Mouse (Mus musculus) neural tube, embryonic 13.5 days (tissue): ENCODE measurements at regions not wholly inside any gene's neighbourhood (a gene's known extent, or its start where the extent isn't known, plus 50 kb on each side); places are given as distances from the start of the nearest gene placed in this dataset.

Experiments used
- ATAC-seq: fragments of 200-750 bp; cut with Nextera tagmentation; 2 replicates; pipeline ENCODE4 v1.8.0; 2017; ENCODE audit warnings: low read depth, mild to moderate bottlenecking, moderate TSS enrichment, moderate library complexity
- H3K27ac ChIP-seq: fragments of 300-500 bp; sonication (generic); replicated peaks from 2 replicates; pipeline ENCODE4 v1.5.1; 2015; ENCODE audit warnings: moderate library complexity, mild to moderate bottlenecking, inconsistent platforms
- H3K27me3 ChIP-seq: fragments of 300-500 bp; sonication (generic); 2 replicates; pipeline ENCODE4 v1.6.1; 2015; ENCODE audit warnings: mild to moderate bottlenecking, inconsistent platforms
- H3K36me3 ChIP-seq: fragments of 300-500 bp; sonication (generic); 2 replicates; pipeline ENCODE4 v1.6.1; 2015; ENCODE audit warnings: mild to moderate bottlenecking, inconsistent platforms
- H3K4me1 ChIP-seq: fragments of 300-500 bp; sonication (generic); replicated peaks from 2 replicates; pipeline ENCODE4 v1.6.1; 2015; ENCODE audit warnings: inconsistent platforms
- H3K4me2 ChIP-seq: fragments of 300-500 bp; sonication (generic); 2 replicates; pipeline ENCODE4 v1.6.1; 2015; ENCODE audit warnings: inconsistent platforms, mild to moderate bottlenecking, moderate library complexity
- H3K4me3 ChIP-seq: fragments of 300-500 bp; sonication (generic); 2 replicates; pipeline ENCODE4 v1.5.1; 2015; ENCODE audit warnings: mild to moderate bottlenecking, inconsistent platforms
- H3K9ac ChIP-seq: fragments of 300-500 bp; sonication (generic); 2 replicates; pipeline ENCODE4 v1.6.1; 2015; ENCODE audit warnings: moderate library complexity, mild to moderate bottlenecking, inconsistent platforms
- H3K9me3 ChIP-seq: fragments of 300-500 bp; sonication (generic); 2 replicates; pipeline ENCODE4 v1.6.1; 2016; ENCODE audit warnings: inconsistent platforms
- WGBS: fragments of 180-500 bp; shearing (Covaris S2); methylation state at CpG from one replicate; pipeline ENCODE4 v1.1.7; 2015; 5-methylcytosine and 5-hydroxymethylcytosine counted together

- H3K27me3 ChIP-seq = no peaks in the 10 kb centered on the region
- WGBS = 68% methylated on average over 7 of the region's 7 CpGs
- no peaks in the 10 kb centered on the region for H3K36me3 ChIP-seq
- H3K9ac ChIP-seq = no peak overlapping the region
- H3K9me3 ChIP-seq = no peaks in the 10 kb centered on the region
- no peak overlapping the region for H3K4me2 ChIP-seq
- no peak overlapping the region for H3K4me3 ChIP-seq
- no peak for ATAC-seq
- H3K4me1 ChIP-seq = no peaks in the 10 kb centered on the region
- no peak overlapping the region for H3K27ac ChIP-seq
Observed at GRCm38 (mm10) chr2:128217784-128218467, 92.1 kb downstream of the Bcl2l11 start.

DNA sequence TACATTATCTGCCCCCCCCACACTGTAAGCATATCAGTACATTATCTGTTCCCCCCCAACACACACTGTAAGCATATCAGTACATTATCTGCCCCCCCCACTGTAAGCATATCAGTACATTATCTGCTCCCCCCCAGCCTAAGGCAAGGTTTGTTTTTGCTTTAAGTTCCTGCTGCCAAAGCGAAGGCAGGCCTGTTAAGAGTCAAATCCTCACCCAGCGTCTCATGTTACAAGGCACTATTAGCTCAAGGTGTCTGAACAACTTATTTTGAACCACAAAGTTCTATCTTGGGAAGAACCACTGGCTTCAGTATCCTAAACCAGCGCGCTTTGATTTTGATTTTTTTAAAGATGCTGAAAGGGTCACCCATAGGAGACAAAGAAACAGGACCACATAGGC is 93.1 kb downstream of the Bcl2l11 start:
- no peaks in the 10 kb centered on the region for H3K4me1 ChIP-seq
- no peaks in the 10 kb centered on the region for H3K27me3 ChIP-seq
- no peak overlapping the region for H3K4me2 ChIP-seq
- 76% methylated on average over 4 of the region's 4 CpGs for WGBS
- H3K27ac ChIP-seq = no peak overlapping the region
- H3K36me3 ChIP-seq = no peaks in the 10 kb centered on the region
- H3K4me3 ChIP-seq = no peak overlapping the region
- no peaks in the 10 kb centered on the region for H3K9me3 ChIP-seq
- no peak for ATAC-seq
- no peak overlapping the region for H3K9ac ChIP-seq

DNA sequence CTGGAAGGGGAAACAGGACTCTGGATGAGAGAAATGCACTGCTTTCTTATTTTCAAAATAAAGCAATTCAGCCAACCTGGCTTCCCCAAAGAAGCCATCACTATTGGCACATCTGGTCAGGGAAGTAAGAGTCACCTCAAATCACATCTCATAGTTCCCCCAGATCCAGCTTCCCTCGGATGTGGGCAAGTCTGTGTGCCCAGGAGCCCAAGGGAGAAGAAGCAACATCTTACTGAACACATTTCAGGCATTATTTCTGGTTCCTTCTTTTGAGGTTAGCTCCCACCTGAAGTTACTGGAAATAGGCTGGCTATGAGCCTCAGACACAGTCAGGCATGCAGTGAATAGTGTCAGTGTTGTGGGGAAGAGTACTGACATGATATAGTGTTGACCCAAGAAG is 95.2 kb downstream of the Bcl2l11 start:
- Histone ChIP-seq H3K27ac (no peak overlapping the region), H3K4me1 (no peaks in the 10 kb centered on the region), H3K4me2 (no peak overlapping the region), H3K36me3 (no peaks in the 10 kb centered on the region), H3K9ac (no peak overlapping the region), H3K27me3 (no peaks in the 10 kb centered on the region), H3K9me3 (no peaks in the 10 kb centered on the region), H3K4me3 (no peak overlapping the region)
- WGBS = 75% methylated on average over 1 of the region's 1 CpGs
- no peak for ATAC-seq

DNA sequence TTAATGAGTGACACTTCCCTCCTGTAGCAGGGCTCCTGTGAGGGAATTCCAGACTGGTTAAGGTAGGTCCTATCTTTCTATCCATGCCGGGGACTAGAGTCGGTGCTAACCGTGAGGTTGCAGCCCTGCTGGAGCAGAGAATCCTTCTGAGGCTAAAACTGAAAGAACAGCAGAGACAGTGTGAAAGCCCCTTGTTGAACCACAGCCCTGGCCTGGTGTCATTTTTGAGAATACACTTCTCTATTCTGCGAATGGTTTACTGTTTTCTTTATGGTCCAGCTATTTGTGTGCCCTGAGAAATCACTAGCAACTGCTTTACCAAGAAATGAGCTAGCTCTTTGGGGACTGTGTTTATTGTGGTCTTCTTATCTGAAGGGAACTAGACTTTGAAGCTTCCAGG is 95.8 kb downstream of the Bcl2l11 start:
- Histone ChIP-seq H3K9me3 (no peaks in the 10 kb centered on the region), H3K4me3 (no peak overlapping the region), H3K9ac (no peak overlapping the region), H3K27ac (no peak overlapping the region), H3K4me2 (no peak overlapping the region), H3K36me3 (no peaks in the 10 kb centered on the region), H3K27me3 (no peaks in the 10 kb centered on the region), H3K4me1 (no peaks in the 10 kb centered on the region)
- 88% methylated on average over 4 of the region's 4 CpGs for WGBS
- ATAC-seq = no peak

DNA sequence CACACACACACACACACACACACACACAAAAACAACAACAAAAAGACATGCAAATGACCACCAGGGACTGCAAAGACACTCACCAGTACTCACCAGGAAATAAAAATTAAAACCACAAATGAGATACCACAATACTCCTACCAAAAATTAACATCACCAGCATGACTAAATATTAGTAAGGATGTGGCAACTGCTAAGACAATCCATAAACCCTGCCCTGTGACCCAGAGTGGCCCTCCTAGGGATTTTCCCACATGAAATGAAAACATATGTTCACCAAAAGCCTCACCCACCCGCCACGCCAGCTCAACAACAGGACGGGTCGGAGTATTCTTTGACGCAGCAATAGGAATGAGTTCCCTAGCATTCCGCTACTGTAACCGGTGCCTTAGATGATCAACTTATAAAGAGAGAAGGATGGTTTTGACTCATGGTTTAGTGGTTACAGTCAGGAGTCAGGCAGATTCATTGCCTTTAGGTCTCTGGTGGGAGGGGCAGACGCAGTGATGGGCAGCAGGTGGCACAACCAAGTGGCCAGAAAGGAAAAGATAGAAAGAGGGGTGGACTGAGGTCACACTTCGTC is 100.7 kb downstream of the Bcl2l11 start:
- H3K27ac ChIP-seq = no peak overlapping the region
- no peak overlapping the region for H3K4me3 ChIP-seq
- H3K4me2 ChIP-seq = no peak overlapping the region
- no peaks in the 10 kb centered on the region for H3K4me1 ChIP-seq
- H3K27me3 ChIP-seq = no peaks in the 10 kb centered on the region
- H3K9ac ChIP-seq = no peak overlapping the region
- WGBS = 90% methylated on average over 9 of the region's 9 CpGs
- H3K36me3 ChIP-seq = no peaks in the 10 kb centered on the region
- no peaks in the 10 kb centered on the region for H3K9me3 ChIP-seq
- no peak for ATAC-seq

DNA sequence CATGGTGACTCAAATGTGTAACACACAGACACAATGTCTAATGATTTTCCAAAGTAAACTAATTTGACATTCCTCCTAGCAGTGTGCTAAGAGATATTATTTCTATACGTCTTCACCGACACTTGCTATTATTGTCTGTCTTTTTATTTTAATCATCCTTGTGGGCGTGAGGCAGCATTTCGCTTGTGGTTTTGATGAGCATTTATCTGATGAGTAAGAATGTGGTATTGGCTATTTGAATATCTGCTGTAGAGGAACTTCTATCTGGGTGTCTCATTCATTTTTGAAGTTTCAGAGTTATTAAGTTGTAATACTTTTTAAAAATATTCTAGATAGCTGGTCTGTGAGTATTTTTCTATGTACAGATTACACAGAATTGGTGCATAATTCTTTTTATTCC is 103.9 kb downstream of the Bcl2l11 start:
- Histone ChIP-seq H3K4me3 (no peak overlapping the region), H3K27me3 (no peaks in the 10 kb centered on the region), H3K4me2 (no peak overlapping the region), H3K27ac (no peak overlapping the region), H3K4me1 (no peaks in the 10 kb centered on the region), H3K36me3 (no peaks in the 10 kb centered on the region), H3K9me3 (no peaks in the 10 kb centered on the region), H3K9ac (no peak overlapping the region)
- 94% methylated on average over 4 of the region's 4 CpGs for WGBS
- ATAC-seq = no peak

DNA sequence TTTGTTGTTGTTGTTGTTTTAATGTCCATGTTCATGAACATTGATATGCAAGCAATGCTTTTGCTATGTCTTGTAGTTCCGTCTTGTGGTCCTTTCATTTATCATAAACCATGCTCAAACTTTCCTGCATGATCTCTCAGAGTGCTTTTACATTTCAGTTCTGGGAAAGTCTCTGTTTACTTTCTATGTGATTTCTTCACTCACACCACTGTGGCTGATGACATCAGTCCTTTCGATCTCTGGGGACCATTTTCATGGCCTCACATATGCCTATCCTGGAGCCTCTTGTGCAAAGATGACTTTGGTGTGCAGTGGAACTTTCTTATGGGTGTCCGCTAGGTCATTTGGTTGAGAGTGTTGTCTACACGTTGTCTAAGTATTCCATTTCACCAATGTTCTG is 105.1 kb downstream of the Bcl2l11 start:
- H3K4me1 ChIP-seq = no peaks in the 10 kb centered on the region
- H3K4me2 ChIP-seq = no peak overlapping the region
- no peak overlapping the region for H3K4me3 ChIP-seq
- 95% methylated on average over 4 of the region's 4 CpGs for WGBS
- no peak for ATAC-seq
- H3K27ac ChIP-seq = no peak overlapping the region
- no peaks in the 10 kb centered on the region for H3K9me3 ChIP-seq
- no peak overlapping the region for H3K9ac ChIP-seq
- no peaks in the 10 kb centered on the region for H3K36me3 ChIP-seq
- no peaks in the 10 kb centered on the region for H3K27me3 ChIP-seq

DNA sequence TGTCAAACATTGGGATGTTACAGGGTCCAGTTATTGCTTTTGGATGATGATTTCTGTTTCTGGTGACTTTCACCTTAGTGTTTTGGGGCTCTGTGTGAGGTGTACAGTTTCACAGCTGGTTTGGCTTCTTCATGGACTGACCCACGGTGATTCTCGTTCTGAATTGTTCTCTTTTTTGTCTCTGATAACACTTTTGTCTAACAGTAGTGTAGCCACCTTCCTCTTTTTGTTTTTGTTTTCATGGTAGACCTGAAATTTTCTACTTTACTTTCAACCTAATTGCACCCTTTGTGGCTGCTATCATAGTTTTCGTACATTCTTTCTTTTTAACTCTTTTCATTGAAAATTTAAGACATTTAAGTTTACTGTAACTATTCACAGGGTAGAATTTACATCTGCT is 105.5 kb downstream of the Bcl2l11 start:
- Histone ChIP-seq H3K27me3 (no peaks in the 10 kb centered on the region), H3K27ac (no peak overlapping the region), H3K9me3 (no peaks in the 10 kb centered on the region), H3K4me3 (no peak overlapping the region), H3K4me2 (no peak overlapping the region), H3K9ac (no peak overlapping the region), H3K36me3 (no peaks in the 10 kb centered on the region), H3K4me1 (no peaks in the 10 kb centered on the region)
- no peak for ATAC-seq
- WGBS = 79% methylated on average over 3 of the region's 3 CpGs

DNA sequence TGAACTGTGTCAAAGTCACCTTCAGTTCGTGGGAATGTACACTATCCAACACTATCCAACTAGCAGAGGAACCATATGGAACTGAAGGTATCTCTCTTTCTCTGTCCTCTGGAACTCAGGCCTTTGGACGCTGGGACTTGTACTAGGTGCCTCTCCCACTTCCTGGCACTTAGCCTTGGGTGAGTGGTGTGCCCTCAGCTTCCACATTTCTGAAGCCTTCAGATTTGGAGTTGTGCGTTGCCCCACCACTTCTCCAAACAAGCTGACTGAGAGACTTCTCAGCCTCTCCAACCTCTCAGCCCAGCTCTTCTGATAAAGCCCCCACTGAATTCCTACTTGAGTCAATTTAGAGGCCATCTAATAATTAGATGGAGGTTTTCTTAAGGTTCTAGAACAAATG is 106.2 kb downstream of the Bcl2l11 start:
- Histone ChIP-seq H3K36me3 (no peaks in the 10 kb centered on the region), H3K27ac (no peak overlapping the region), H3K9ac (no peak overlapping the region), H3K9me3 (no peaks in the 10 kb centered on the region), H3K4me2 (no peak overlapping the region), H3K4me1 (no peaks in the 10 kb centered on the region), H3K27me3 (no peaks in the 10 kb centered on the region), H3K4me3 (no peak overlapping the region)
- 90% methylated on average over 3 of the region's 3 CpGs for whole genome bisulfite sequencing
- no peak for ATAC-seq

- Histone ChIP-seq H3K4me2 (no peak overlapping the region), H3K9ac (no peak overlapping the region), H3K9me3 (no peaks in the 10 kb centered on the region), H3K36me3 (no peaks in the 10 kb centered on the region), H3K27me3 (no peaks in the 10 kb centered on the region), H3K4me3 (no peak overlapping the region), H3K4me1 (no peaks in the 10 kb centered on the region), H3K27ac (no peak overlapping the region)
- ATAC-seq = no peak
- WGBS = 72% methylated on average over 8 of the region's 8 CpGs
Observed at GRCm38 (mm10) chr2:128235127-128235526, 109.3 kb downstream of the Bcl2l11 start.

- H3K4me2 ChIP-seq = no peak overlapping the region
- H3K4me1 ChIP-seq = peaks cover 12% of the 10 kb centered on the region
- ATAC-seq = no peak
- no peak overlapping the region for H3K9ac ChIP-seq
- H3K4me3 ChIP-seq = no peak overlapping the region
- H3K27ac ChIP-seq = no peak overlapping the region
- no peaks in the 10 kb centered on the region for H3K36me3 ChIP-seq
- 96% methylated on average over 4 of the region's 4 CpGs for WGBS
- H3K9me3 ChIP-seq = no peaks in the 10 kb centered on the region
- H3K27me3 ChIP-seq = no peaks in the 10 kb centered on the region
Observed at GRCm38 (mm10) chr2:128239451-128239850, 113.6 kb downstream of the Bcl2l11 start.

DNA sequence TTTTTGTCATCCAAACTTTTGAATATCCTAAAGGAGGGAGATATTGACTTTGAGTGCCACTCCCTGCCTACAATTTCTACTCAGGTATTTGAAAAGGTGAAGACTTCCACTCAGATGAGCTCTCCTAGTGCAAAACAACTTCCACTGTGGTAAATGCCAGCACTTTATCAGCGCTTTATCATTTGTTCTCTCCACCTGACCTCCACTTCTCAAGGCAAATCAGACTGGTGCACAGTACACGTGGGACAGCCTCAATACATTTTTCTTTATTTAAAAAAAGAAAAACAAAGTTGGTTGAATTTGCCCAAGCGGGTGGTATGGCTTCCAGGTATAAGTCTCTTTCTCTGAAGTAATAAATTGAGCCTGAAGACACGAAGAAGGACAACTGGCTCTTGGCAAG is 114.2 kb downstream of the Bcl2l11 start:
- no peaks in the 10 kb centered on the region for H3K9me3 ChIP-seq
- ATAC-seq = no peak
- H3K4me3 ChIP-seq = no peak overlapping the region
- no peaks in the 10 kb centered on the region for H3K36me3 ChIP-seq
- no peaks in the 10 kb centered on the region for H3K27me3 ChIP-seq
- H3K4me2 ChIP-seq = no peak overlapping the region
- 61% methylated on average over 4 of the region's 4 CpGs for WGBS
- no peak overlapping the region for H3K27ac ChIP-seq
- peaks cover 12% of the 10 kb centered on the region for H3K4me1 ChIP-seq
- H3K9ac ChIP-seq = no peak overlapping the region
